Mouse (Mus musculus) adrenal gland, adult (tissue): ENCODE measurements at regions not wholly inside any gene's neighbourhood (a gene's known extent, or its start where the extent isn't known, plus 50 kb on each side); places are given as distances from the start of the nearest gene placed in this dataset.
"Not testable (repeated sequence)": the region's sequence is repeated elsewhere in the genome, so short reads cannot be mapped to it uniquely, and the experiment has no call there.

Experiments used
- DNase-seq, 2 experiments: peaks; one replicate each; pipeline ENCODE4 v3.0.0; 2022 to 2023; ENCODE audit warnings: low spot score in 1 of 2; ENCODE audit not compliant: inconsistent age in 2 of 2

DNA sequence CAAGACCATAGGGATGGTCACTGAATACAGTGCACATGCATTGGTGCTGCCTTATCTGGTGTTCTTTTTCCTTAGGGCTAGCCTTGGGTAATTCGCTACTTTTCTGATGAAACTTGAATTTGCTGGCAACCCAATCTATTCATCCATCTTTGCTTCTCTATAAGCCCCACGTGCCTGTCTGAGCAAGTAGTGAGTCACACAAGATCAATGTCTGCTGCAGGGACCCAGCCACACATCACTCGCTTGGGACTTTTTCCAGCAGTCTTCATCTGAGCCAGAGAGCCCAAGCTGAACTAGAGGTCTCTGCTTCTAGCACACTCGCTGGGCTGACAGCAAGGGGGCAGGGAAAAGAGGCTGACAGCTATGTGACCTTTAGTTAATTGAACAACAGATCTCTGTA lies 464.3 kb upstream of the Nmur2 start:
- DNase-seq = peak; percentile 11 to 42

DNA sequence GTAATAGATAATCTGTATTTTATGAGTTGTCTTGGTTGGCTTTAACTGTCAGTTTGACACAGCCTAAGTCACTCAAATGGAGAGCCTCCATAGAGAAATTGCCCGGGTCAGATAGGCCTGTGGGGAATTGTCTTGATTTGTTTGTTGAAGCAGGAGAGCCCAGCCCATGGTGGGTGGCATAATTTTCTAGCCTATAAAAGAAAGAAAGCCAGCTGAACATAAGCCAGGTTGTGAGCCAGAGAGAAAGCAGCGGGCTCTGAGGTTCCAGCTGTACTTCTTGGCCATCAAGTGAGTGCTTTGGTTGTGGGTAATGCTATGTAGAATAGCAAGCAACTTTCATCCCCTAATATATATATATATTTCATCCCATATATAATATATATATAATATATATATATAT lies 474.1 kb upstream of the Nmur2 start:
- DNase-seq = no peak

DNA sequence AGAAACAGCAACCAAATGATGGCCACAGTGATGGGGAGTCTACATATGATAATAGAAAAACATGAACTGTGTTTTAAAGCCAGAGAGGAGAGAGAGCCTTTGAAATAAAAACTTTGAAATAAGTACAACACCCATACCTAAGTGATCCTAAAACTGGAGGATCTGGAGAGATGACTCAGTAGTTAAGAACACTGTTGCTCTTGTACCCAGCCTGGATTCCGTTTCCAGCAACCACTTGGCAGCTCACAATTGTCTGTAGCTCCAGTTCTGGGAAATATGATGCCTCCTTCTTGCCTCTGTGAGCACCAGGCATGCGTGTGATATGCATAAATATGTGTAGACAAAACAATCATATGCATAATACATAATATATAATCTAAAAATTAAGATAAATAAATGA lies 477.7 kb upstream of the Nmur2 start:
- no peak for DNase-seq

DNA sequence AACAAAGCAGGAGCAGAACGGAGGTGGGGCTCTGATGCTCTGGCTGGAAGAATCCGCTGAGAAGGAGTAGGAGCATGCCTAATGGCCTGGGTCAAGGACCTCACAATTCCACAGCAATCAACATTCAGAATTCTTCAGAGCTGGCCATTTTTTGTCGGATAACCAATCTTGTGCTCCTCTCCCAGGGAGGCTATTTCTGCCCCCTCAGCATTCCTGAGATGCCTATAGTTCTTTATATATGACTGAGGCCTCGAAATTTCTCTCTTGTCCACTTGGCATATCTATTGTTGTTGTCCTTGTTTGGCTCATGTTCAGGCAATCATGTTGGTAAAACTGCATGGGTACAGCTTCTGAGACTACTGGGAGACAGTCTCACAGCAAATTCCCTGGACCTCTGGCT lies 460.5 kb upstream of the Gria1 start:
- no peak for DNase-seq

DNA sequence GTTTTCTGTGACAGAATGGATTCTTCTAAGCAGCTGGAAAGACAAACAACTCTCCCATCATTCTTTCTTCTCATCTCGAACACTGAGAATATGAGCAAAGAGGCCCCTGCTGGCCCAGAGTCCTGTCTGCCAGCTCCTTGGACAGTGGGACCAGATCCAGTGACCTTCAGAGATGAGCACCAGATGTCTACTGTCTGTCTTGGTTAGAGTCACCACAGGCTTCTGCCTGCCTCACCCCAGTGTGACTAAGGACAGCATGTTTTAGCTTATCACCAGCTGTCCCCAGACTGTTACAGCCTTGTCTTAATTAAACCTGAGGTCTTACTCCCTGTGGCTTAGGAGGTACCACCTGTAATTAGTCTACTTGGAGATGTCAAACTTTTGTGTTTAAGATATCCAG lies 454.9 kb upstream of the Gria1 start:
- peak in 1 of 2 experiments; percentile 3 for DNase-seq

DNA sequence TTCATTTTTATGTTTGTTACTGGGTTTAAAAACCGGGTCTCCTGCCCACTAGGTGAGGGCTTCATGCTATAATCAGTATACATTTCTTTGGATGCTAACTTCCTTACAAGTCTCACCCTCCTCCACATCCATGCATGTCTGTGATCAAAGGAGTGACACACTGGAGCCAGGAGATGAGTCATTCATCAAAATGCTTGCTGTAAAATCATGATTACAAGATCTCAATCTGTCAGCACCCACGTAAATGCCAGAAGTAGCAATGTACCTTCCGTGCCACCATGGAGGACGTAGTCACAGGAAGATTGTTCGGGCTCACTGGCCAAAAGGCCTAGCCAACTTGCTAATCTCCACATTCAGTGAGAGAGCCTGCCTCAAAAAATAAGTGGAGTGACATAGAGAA lies 431.2 kb upstream of the Gria1 start:
- no peak for DNase-seq

DNA sequence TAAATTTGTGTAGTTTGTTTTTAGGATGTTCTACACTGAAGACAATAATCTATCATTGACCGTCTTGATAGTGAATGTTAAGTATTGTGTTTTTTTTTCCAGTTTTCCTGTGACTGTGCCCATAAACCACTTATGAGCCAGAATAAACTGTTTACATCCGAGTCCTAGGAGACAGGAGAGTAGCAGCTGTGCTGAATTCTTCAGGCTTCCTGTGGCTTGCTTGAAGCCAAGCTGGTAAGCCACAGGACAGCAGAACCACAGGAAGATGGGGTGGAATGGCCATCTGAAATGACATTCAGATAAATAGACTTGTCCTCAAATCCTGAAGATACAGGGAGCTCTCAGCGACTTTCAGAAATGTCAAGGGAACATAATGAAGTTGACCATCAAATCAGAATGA lies 428.1 kb upstream of the Gria1 start:
- DNase-seq = no peak

DNA sequence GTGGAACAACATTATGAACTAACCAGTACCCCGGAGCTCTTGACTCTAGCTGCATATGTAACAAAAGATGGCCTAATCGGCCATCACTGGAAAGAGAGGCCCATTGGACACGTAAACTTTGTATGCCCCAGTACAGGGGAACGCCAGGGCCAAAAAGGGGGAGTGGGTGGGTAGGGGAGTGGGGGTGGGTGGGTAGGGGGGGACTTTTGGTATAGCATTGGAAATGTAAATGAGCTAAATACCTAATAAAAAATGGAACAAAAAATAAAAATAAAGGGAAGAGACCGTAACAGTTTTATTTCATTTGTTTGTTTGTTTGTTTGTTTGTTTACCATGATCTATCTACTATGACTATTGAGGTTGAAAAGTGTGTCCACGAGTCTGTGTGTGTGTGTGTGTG lies 417.8 kb upstream of the Gria1 start:
- not testable (repeated sequence) for DNase-seq

DNA sequence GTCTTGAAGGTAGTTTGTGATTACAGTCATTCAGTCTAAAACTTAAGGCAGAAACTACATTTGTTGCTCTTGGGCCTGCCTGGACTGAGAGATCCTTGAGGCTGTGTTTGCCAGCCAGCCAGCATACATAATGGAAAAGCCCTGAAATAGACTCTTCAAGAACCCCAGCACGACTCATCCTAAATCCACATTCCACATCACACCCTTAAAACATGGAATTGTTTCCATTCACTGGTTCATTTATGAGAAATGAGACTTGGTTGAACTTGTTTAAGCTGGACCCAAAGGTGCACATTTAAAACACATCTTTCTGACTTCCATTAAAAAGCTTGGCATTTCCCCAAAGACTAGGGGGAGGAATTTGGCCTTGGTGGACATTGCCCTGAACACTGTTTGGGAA lies 407.4 kb upstream of the Gria1 start:
- DNase-seq = no peak

DNA sequence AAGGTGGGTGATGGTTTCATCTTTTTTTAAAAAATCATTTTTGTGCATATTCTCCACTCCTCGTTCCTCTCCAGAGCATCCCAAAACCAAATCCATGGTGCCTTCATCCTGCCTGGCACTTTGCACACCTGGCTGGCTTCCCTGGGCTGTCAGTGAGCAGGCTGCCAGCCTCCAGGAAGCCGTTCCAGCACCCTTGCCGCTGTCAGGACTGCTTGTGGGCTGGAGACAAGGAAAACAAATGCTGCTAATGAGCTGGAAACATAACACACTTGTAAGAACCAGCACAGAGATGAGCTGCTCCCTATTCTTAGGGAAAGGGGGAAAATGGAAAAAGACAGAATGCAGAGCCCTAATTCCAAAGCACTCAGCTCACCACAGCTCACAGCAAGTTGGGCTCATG lies 383.5 kb upstream of the Gria1 start:
- DNase-seq = no peak

DNA sequence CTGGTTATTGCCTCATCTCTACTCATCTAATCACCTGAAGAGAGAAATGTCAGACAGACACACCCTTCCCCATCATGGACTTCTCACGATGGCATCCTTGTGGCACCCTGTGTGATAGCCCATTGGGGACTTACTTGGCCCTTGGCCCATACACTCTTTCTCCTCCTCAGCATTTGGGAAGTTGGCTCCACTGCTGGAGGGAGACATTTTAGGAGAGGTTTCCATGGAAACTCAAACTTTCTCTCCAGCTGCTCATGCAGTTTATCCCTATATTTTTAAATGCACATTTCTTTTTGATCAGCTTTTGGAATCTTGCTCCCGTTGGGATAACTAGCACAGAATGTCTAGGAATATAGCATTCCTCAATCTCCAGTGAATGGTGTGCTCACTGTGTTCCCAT lies 377.7 kb upstream of the Gria1 start:
- DNase-seq = no peak

DNA sequence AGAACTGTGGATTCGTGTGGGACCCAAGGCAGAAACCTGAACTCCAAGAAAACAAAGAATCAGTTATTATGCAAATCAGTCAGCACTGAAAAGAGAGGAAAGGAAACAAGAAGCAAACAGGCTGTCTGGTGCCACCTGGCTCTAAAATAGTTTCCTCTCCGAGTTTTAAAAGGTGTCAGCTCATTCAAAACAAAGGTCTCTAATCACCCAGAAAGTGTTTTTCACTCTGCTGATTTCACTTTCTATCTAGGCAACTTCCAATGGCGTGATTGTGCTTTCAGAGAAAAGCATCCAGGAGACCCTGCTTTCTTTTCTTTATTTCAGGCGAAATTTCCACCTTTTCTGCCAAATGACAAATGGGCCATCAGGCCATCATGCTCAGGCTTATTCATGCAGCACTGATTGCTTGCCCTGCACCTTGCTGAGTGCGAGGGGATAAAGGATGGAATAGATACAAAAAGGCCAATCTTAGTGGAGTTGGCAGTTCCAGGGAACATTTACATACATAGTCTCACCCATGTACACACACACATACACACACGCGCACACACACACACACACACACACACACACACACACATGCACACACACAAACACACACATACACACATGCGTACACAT lies 374.5 kb upstream of the Gria1 start:
- DNase-seq = no peak

DNA sequence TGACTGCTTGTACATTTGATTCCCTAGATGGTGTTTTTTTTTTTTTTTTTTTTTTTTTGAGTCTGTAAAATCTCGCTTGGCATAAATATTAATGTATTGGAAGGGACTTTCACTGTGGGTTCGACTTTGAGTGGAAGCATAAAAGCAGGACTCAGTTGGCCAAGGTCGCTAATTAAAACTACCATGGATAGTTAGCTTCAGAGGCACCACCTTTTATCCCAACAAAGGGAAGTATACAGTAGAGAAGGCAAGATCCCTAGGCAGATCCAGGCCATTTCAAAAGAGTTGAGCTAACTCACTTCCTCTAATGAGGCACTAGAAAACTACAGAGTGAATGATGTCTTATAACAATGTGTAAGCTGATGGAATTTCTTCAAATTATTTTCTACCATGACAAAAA lies 369.5 kb upstream of the Gria1 start:
- DNase-seq = no peak
